ENCODE assay signal across 14 mouse cellular contexts in the genomic region with DNA sequence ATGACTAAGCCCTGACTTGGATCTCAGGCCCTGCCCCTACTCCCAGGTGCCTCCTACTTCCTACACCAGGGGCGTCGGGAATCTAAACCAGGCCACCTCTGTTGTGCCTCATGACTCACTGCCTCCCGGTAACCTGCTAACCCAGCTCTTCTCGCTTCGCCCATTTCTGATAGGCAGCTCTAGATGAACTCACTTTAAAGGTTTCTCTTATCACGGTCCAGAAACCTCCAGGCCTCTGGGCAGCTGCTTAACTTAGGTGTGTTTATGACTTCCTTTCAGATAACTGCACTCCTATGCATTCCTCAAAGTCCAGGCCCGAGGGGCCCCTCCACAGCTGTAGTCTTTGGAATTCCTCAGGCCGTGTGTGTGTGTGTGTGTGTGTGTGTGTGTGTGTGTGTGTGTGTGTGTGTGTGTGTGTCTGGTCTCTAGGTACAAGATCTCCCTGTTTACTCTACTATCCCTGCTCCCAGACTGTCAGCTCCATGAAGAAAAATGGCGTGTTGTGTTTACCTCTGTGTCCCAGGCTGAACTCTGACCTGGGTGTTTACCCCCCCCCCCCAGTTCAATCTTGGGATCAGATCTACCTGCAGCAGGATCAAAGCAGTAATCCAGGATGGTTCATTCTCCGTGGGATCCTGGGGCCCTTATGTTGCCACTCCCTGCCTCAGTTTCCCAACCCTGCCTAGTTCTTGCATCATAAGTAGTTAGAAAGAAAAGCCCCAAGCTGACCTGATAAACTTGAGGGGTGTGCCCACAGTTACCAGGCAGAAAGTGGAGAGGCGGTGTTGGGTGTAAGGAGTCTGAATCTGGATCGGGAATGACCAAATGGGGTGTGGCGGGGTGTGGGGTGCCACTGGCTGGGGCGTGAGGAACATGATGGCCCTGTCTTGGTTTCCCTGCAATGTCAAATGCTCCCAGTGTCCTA. TPM values are rescaled to one million over a fixed set of nuclear protein-coding genes. Genes with fewer than 3 reads are reported as not detected.
A peak's percentile ranks its signal among the peaks of the same experiment; 100 is the strongest.
DNase-seq lines count a peak whose midpoint lies in the region; ATAC-seq lines count a peak whose summit lies in the region.
"Had no signal": no experiment of that assay in that cellular context is flagged by ENCODE, and none has a peak within 500 bp of the region (broad histone marks: within the 10 kb centered on the region; RNA-seq: fewer than 3 reads in every experiment).

No protein-coding gene starts in this region.

- H3K9ac ChIP-seq in embryonic facial prominence, embryonic 12.5 days: no peak overlapping the region
- H3K9ac ChIP-seq in liver, embryonic 11.5 days (ENCODE audit: low read depth, low read length): no peak overlapping the region
- H3K9ac ChIP-seq in stomach, embryonic 16.5 days (ENCODE audit: low read length): no peak overlapping the region; the same call in 1 of the 2 replicates
- no peak overlapping the region for H3K9ac ChIP-seq in forebrain, embryonic 12.5 days
- H3K9ac ChIP-seq: forebrain, postnatal 0 days; heart, embryonic 15.5 days had no signal

- 0 out of 2 replicates have a peak overlapping the region, but pooled peaks have one; percentile 3 for H3K27ac ChIP-seq in embryonic facial prominence, embryonic 12.5 days
- no peak overlapping the region for H3K27ac ChIP-seq in liver, embryonic 11.5 days (ENCODE audit: low read depth, low read length)
- H3K27ac ChIP-seq in stomach, embryonic 16.5 days (ENCODE audit: low read length): peak overlapping the region; percentile 87
- H3K27ac ChIP-seq in forebrain, embryonic 12.5 days: no peak overlapping the region
- H3K27ac ChIP-seq: heart, embryonic 15.5 days had no signal

- no peak overlapping the region for H3K4me3 ChIP-seq in embryonic facial prominence, embryonic 12.5 days
- no peak overlapping the region for H3K4me3 ChIP-seq in liver, embryonic 11.5 days (ENCODE audit: low read depth, low read length)
- no peak overlapping the region for H3K4me3 ChIP-seq in stomach, embryonic 16.5 days (replicated peaks; ENCODE audit: low read length)
- no peak overlapping the region for H3K4me3 ChIP-seq in forebrain, embryonic 12.5 days (replicated peaks)
- H3K4me3 ChIP-seq: heart, embryonic 15.5 days had no signal

- no peak overlapping the region for H3K4me2 ChIP-seq in embryonic facial prominence, embryonic 12.5 days (replicated peaks)
- no peak overlapping the region for H3K4me2 ChIP-seq in liver, embryonic 11.5 days
- H3K4me2 ChIP-seq in stomach, embryonic 16.5 days (ENCODE audit: low read depth, low read length): peak overlapping the region; percentile 19; the same call in 1 of the 2 replicates
- H3K4me2 ChIP-seq in forebrain, embryonic 12.5 days: no peak overlapping the region
- H3K4me2 ChIP-seq: heart, embryonic 15.5 days had no signal

- peaks cover 36% of the 10 kb centered on the region for H3K4me1 ChIP-seq in embryonic facial prominence, embryonic 12.5 days
- H3K4me1 ChIP-seq in liver, embryonic 11.5 days (replicated peaks; ENCODE audit: control insufficient read depth, insufficient read depth, low read length): peaks cover 23% of the 10 kb centered on the region
- H3K4me1 ChIP-seq in stomach, embryonic 16.5 days (ENCODE audit: control insufficient read depth, insufficient read depth, low read length): peaks cover 41% of the 10 kb centered on the region
- peaks cover 18% of the 10 kb centered on the region for H3K4me1 ChIP-seq in forebrain, embryonic 12.5 days

- no peaks in the 10 kb centered on the region for H3K9me3 ChIP-seq in embryonic facial prominence, embryonic 12.5 days
- H3K9me3 ChIP-seq in liver, embryonic 11.5 days (ENCODE audit: control insufficient read depth, low read length): no peaks in the 10 kb centered on the region
- no peaks in the 10 kb centered on the region for H3K9me3 ChIP-seq in stomach, embryonic 16.5 days (replicated peaks; ENCODE audit: control insufficient read depth, low read length)
- no peaks in the 10 kb centered on the region for H3K9me3 ChIP-seq in forebrain, embryonic 12.5 days
- H3K9me3 ChIP-seq: heart, embryonic 15.5 days had no signal

- H3K36me3 ChIP-seq in embryonic facial prominence, embryonic 12.5 days: no peaks in the 10 kb centered on the region
- H3K36me3 ChIP-seq in liver, embryonic 11.5 days (ENCODE audit: control insufficient read depth, insufficient read depth, low read length): peaks cover 23% of the 10 kb centered on the region
- no peaks in the 10 kb centered on the region for H3K36me3 ChIP-seq in stomach, embryonic 16.5 days (ENCODE audit: control insufficient read depth, insufficient read depth, low read length)
- H3K36me3 ChIP-seq in forebrain, embryonic 12.5 days (replicated peaks): peaks cover 31% of the 10 kb centered on the region

- WGBS in embryonic facial prominence, embryonic 12.5 days: 64% methylated on average over 14 of the region's 14 CpGs
- 42% methylated on average over 14 of the region's 14 CpGs for WGBS in liver, embryonic 11.5 days
- 33% methylated on average over 14 of the region's 14 CpGs for WGBS in stomach, embryonic 16.5 days
- WGBS in forebrain, embryonic 12.5 days: 80% methylated on average over 14 of the region's 14 CpGs

- no peaks in the 10 kb centered on the region for H3K27me3 ChIP-seq in embryonic facial prominence, embryonic 12.5 days
- no peaks in the 10 kb centered on the region for H3K27me3 ChIP-seq in liver, embryonic 11.5 days (replicated peaks; ENCODE audit: control insufficient read depth, insufficient read depth, low read length)
- no peaks in the 10 kb centered on the region for H3K27me3 ChIP-seq in stomach, embryonic 16.5 days (ENCODE audit: control insufficient read depth, insufficient read depth, low read length)
- H3K27me3 ChIP-seq in forebrain, embryonic 12.5 days: peaks cover 10% of the 10 kb centered on the region; the same call in 1 of the 2 replicates
- H3K27me3 ChIP-seq: heart, embryonic 15.5 days had no signal

- no peak for ATAC-seq in embryonic facial prominence, embryonic 12.5 days (ENCODE audit: insufficient number of reproducible peaks, insufficient read depth, low FRiP score, low TSS enrichment)
- peak; percentile 81 for ATAC-seq in liver, embryonic 11.5 days (replicated peaks; ENCODE audit: low FRiP score)
- ATAC-seq in stomach, embryonic 16.5 days (ENCODE audit: insufficient read depth, low FRiP score): peak; percentile 87
- no peak for ATAC-seq in forebrain, embryonic 12.5 days (ENCODE audit: low FRiP score)
- ATAC-seq: forebrain, postnatal 0 days had no signal

- peak; percentile 23 to 50 for DNase-seq in kidney, postnatal 4 days
- no peak for DNase-seq in kidney, adult 11 months
- DNase-seq in liver, embryonic 11.5 days (ENCODE audit: low spot score): no peak
- no peak for DNase-seq in adrenal gland, adult 18-20 months (ENCODE audit: low spot score in 2 of 2)
- DNase-seq in cerebellum, adult 9-11 months: no peak
- DNase-seq: forebrain, postnatal 0 days; kidney, postnatal 10 days had no signal

RNA-seq across cellular contexts. Expression of gene Pabpn1l, which starts 13.6 kb away (rescaled TPM):
- polyA plus RNA-seq in embryonic facial prominence, embryonic 12.5 days (2016; fragmentation: Nextera tagmentation; extraction: Ambion mirVana): not detected in 2 replicates
- not detected in 2 replicates for polyA plus RNA-seq in liver, embryonic 11.5 days (2014; fragmentation: Nextera tagmentation; extraction: Ambion mirVana)
- not detected in 2 replicates for polyA plus RNA-seq in stomach, embryonic 16.5 days (2015; fragmentation: Nextera tagmentation; extraction: Ambion mirVana)
- not detected in 2 replicates for polyA plus RNA-seq in forebrain, embryonic 12.5 days (2016; fragmentation: Nextera tagmentation; extraction: Ambion mirVana)
- total RNA-seq in adrenal gland, adult 18-20 months (2021): not detected
- total RNA-seq: forebrain, postnatal 0 days; liver, adult 2 months; midbrain, postnatal 0 days had no signal
- polyA plus RNA-seq: forebrain, postnatal 0 days; heart, embryonic 15.5 days; liver, adult 2 months; midbrain, postnatal 0 days; testis, adult 2 months had no signal

RNA-seq across cellular contexts. Expression of gene Trappc2l, which starts 24.7 kb away (rescaled TPM):
- polyA plus RNA-seq in embryonic facial prominence, embryonic 12.5 days (2016; fragmentation: Nextera tagmentation; extraction: Ambion mirVana): 46.3 and 56.3 TPM in 2 replicates
- polyA plus RNA-seq in liver, embryonic 11.5 days (2014; fragmentation: Nextera tagmentation; extraction: Ambion mirVana): 40.3 and 44.6 TPM in 2 replicates
- 41.4 and 50.6 TPM in 2 replicates for polyA plus RNA-seq in stomach, embryonic 16.5 days (2015; fragmentation: Nextera tagmentation; extraction: Ambion mirVana)
- 42.2 and 44.2 TPM in 2 replicates for polyA plus RNA-seq in forebrain, embryonic 12.5 days (2016; fragmentation: Nextera tagmentation; extraction: Ambion mirVana)
- total RNA-seq in adrenal gland, adult 18-20 months (2021): 10 to 100 TPM; 63.1 to 64.5 TPM

RNA-seq across cellular contexts. Expression of gene Galns, which starts 24.9 kb away (rescaled TPM):
- 7.1 and 7.4 TPM in 2 replicates for polyA plus RNA-seq in embryonic facial prominence, embryonic 12.5 days (2016; fragmentation: Nextera tagmentation; extraction: Ambion mirVana)
- 6.5 and 6.6 TPM in 2 replicates for polyA plus RNA-seq in liver, embryonic 11.5 days (2014; fragmentation: Nextera tagmentation; extraction: Ambion mirVana)
- polyA plus RNA-seq in stomach, embryonic 16.5 days (2015; fragmentation: Nextera tagmentation; extraction: Ambion mirVana): 14.7 and 14.8 TPM in 2 replicates
- polyA plus RNA-seq in forebrain, embryonic 12.5 days (2016; fragmentation: Nextera tagmentation; extraction: Ambion mirVana): 4.2 and 5.0 TPM in 2 replicates
- total RNA-seq in adrenal gland, adult 18-20 months (2021): 1 to 10 TPM; 5.0 to 6.1 TPM

RNA-seq across cellular contexts. Expression of gene Aprt, which starts 59.4 kb away (rescaled TPM):
- polyA plus RNA-seq in embryonic facial prominence, embryonic 12.5 days (2016; fragmentation: Nextera tagmentation; extraction: Ambion mirVana): 289 and 298 TPM in 2 replicates
- 400 and 425 TPM in 2 replicates for polyA plus RNA-seq in liver, embryonic 11.5 days (2014; fragmentation: Nextera tagmentation; extraction: Ambion mirVana)
- 335 and 345 TPM in 2 replicates for polyA plus RNA-seq in stomach, embryonic 16.5 days (2015; fragmentation: Nextera tagmentation; extraction: Ambion mirVana)
- polyA plus RNA-seq in forebrain, embryonic 12.5 days (2016; fragmentation: Nextera tagmentation; extraction: Ambion mirVana): 170 and 188 TPM in 2 replicates
- 10 to 100 TPM; 71.3 to 71.7 TPM for total RNA-seq in adrenal gland, adult 18-20 months (2021)

Comparison
In these comparisons a context has a peak if more than half of its experiments do, and no peak if none do; other contexts are left out.
1. DNase-seq: peak in kidney, postnatal 4 days (2 of 2); none in kidney, adult 11 months (single experiment), liver, embryonic 11.5 days (single experiment), adrenal gland, adult 18-20 months (0 of 2) and cerebellum, adult 9-11 months (single experiment).
2. ATAC-seq: peak in liver, embryonic 11.5 days (single experiment) and stomach, embryonic 16.5 days (single experiment); none in embryonic facial prominence, embryonic 12.5 days (single experiment) and forebrain, embryonic 12.5 days (single experiment).
3. H3K27ac ChIP-seq: peak in embryonic facial prominence, embryonic 12.5 days (single experiment) and stomach, embryonic 16.5 days (single experiment); none in liver, embryonic 11.5 days (single experiment) and forebrain, embryonic 12.5 days (single experiment).